Mouse (Mus musculus): ENCODE data around the gene U2af2.

GRCm38 (mm10) chr7:5052438-5052837 lies 9.5 kb upstream of the U2af2 start:
- TF ChIP-seq CTCF (IDR thresholded peaks at IDR 0.05; ENCODE audit: insufficient read depth, low read depth, low read length) (no peak), POLR2A (IDR thresholded peaks at IDR 0.05; ENCODE audit: insufficient read depth, low read depth, low read length) (no peak)

All from olfactory bulb, adult 2 months (tissue).